Mouse (Mus musculus): Measurements from ENCODE around the gene Cd3d.

- TF ChIP-seq POLR2A (IDR thresholded peaks at IDR 0.05; ENCODE audit: extremely low read depth, insufficient read depth, low read length): no peak
- no peak for TF ChIP-seq CTCF (IDR thresholded peaks at IDR 0.05; ENCODE audit: low read depth, low read length)
Measured at GRCm38 (mm10) chr9:44941756-44942155, 39.8 kb upstream of the Cd3d start.
